Mouse (Mus musculus) testis, adult 2 months (tissue): Measurements from ENCODE around the gene Pml. TPM values are rescaled to one million over a fixed set of nuclear protein-coding genes. Genes with fewer than 3 reads are reported as not detected.
"Not testable (repeated sequence)": the region's sequence is repeated elsewhere in the genome, so short reads cannot be mapped to it uniquely, and the experiment has no call there.

Source experiments
- H3K27ac ChIP-seq: fragments of 200-500 bp; 2 replicates; pipeline ENCODE4 v1.5.1; 2012; ENCODE audit warnings: low read depth, low read length; ENCODE audit not compliant: control insufficient read depth, insufficient read depth
- H3K27me3 ChIP-seq: fragments of 200-500 bp; 2 replicates; pipeline ENCODE4 v1.6.1; 2012; ENCODE audit warnings: mild to moderate bottlenecking, low read length, moderate library complexity; ENCODE audit not compliant: control insufficient read depth, insufficient read depth
- H3K36me3 ChIP-seq: fragments of 200-500 bp; 2 replicates; pipeline ENCODE4 v1.6.1; 2012; ENCODE audit warnings: mild to moderate bottlenecking, low read length; ENCODE audit not compliant: control insufficient read depth, insufficient read depth
- H3K4me1 ChIP-seq: fragments of 200-500 bp; 2 replicates; pipeline ENCODE4 v1.6.1; 2012; ENCODE audit warnings: low read length; ENCODE audit not compliant: control insufficient read depth, insufficient read depth
- H3K4me3 ChIP-seq: fragments of 200-500 bp; 2 replicates; pipeline ENCODE4 v1.5.1; 2012; ENCODE audit warnings: low read depth, mild to moderate bottlenecking, low read length, moderate library complexity, mixed read lengths; ENCODE audit not compliant: control insufficient read depth
- CTCF ChIP-seq: fragments of 200-500 bp; IDR thresholded peaks from 2 replicates; pipeline ENCODE4 v1.5.1; 2012; ENCODE audit warnings: low read depth, mild to moderate bottlenecking, inconsistent platforms, low read length, moderate library complexity; ENCODE audit not compliant: control insufficient read depth, insufficient read depth, insufficient replicate concordance
- POLR2A ChIP-seq: fragments of 200-500 bp; IDR thresholded peaks from 2 replicates; pipeline ENCODE4 v1.6.1; 2012; ENCODE audit warnings: low read depth, mild to moderate bottlenecking, inconsistent platforms, low read length, moderate library complexity; ENCODE audit not compliant: control insufficient read depth
- polyA plus RNA-seq: library from polyadenylated mRNA; depleted of rRNA; stranded (reverse); fragments of >200 nt; gene quantifications from 2 replicates; pipeline ENCODE4 v1.2.3, GENCODE M21; 2012

Pml gene
- polyA plus RNA-seq, 1 experiment: 1.8 TPM

GRCm38 (mm10) chr9:58255704-58256685, 6.4 kb upstream of the Pml start:
- Histone ChIP-seq H3K27ac (no peak overlapping the region), H3K36me3 (no peaks in the 10 kb centered on the region), H3K27me3 (no peaks in the 10 kb centered on the region), H3K4me1 (peaks cover 14% of the 10 kb centered on the region), H3K4me3 (no peak overlapping the region)
- TF ChIP-seq POLR2A (no peak), CTCF (no peak)

GRCm38 (mm10) chr9:58255105-58255504, 5.5 kb upstream of the Pml start:
- Histone ChIP-seq H3K27ac (no peak overlapping the region), H3K4me3 (no peak overlapping the region), H3K36me3 (no peaks in the 10 kb centered on the region), H3K27me3 (no peaks in the 10 kb centered on the region), H3K4me1 (peaks cover 14% of the 10 kb centered on the region)
- no peak for TF ChIP-seq POLR2A
- TF ChIP-seq CTCF: no peak

DNA sequence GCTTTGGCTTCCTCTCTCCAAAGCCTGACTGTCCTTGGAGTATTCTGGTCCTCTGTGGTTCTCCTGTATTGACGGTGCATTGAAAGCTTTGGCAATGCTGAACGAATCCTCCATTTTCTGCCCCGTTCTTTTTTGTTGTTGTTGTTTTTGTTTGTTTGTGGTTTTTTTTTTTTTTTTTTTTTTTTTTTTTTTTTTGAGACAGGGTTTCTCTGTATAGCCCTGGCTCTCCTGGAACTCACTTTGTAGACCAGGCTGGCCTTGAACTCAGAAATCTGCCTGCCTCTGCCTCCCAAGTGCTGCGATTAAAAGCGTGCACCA, 4.2 kb upstream of the Pml start:
- peaks cover 14% of the 10 kb centered on the region for H3K4me1 ChIP-seq
- H3K27ac ChIP-seq: peak overlapping the region; percentile 54; the same call in 1 of the 2 replicates
- H3K4me3 ChIP-seq: peak overlapping the region; percentile 90
- not testable (repeated sequence) for H3K36me3 ChIP-seq, H3K27me3 ChIP-seq

- TF ChIP-seq CTCF: peak; percentile 90; the same call in 1 of the 2 replicates
- peak; percentile 73; the same call in 1 of the 2 replicates for TF ChIP-seq POLR2A
- no peaks in the 10 kb centered on the region for H3K36me3 ChIP-seq
- H3K4me1 ChIP-seq: peaks cover 12% of the 10 kb centered on the region
- no peaks in the 10 kb centered on the region; the same call in 1 of the 2 replicates for H3K27me3 ChIP-seq
- H3K27ac ChIP-seq: peak within 1 kb of the TSS; percentile 54; the same call in 1 of the 2 replicates
- H3K4me3 ChIP-seq: peak within 1 kb of the TSS; percentile 90
Measured at GRCm38 (mm10) chr9:58253033-58253804, 3.6 kb upstream of the Pml start, which contains the start of gene Stoml1. Stoml1 (plus strand) TSS chr9:58253164.

GRCm38 (mm10) chr9:58250730-58251129, 1.1 kb upstream of the Pml start:
- H3K36me3 ChIP-seq, H3K4me3 ChIP-seq, H3K27ac ChIP-seq, H3K27me3 ChIP-seq, H3K4me1 ChIP-seq: not testable (repeated sequence)

- H3K4me1 ChIP-seq: peaks cover 7% of the 10 kb centered on the region
- no peaks in the 10 kb centered on the region for H3K36me3 ChIP-seq
- H3K27ac ChIP-seq: no peak overlapping the region
- TF ChIP-seq POLR2A (no peak), CTCF (no peak)
- H3K4me3 ChIP-seq: no peak overlapping the region
- no peaks in the 10 kb centered on the region; the same call in 1 of the 2 replicates for H3K27me3 ChIP-seq
Measured at GRCm38 (mm10) chr9:58250322-58250721, 736 bp upstream of the Pml start.

DNA sequence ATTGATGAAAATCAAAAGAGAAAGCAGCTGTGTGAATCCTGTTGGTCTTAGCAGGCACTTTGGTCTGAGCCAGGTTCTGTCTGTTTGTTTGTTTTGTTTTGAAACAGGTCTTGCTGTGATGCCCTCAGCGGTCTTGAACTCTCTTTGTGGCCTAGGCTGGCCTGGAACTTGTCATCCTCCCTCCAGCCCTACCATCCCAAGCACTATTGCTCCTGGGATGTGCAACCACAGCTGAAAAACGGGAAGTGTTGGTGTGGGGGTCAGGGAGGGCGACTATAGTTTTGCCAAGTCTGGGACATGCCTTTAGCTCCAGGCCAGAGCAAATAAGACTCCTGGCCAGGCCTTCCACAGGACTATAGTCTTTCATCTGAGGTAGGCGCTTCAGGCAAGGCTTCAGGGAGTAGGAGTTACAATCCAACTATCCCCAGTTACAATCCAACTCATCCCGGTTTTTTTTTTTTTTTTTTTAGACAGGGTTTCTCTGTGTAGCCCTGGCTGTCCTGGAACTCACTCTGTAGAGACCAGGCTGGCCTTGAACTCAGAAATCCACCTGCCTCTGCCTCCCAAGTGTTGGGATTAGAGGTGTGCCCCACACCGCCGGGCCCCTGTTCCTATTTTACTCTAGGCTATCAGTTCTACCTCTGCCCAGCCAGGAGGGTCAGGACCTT, 706 bp downstream of the Pml start:
- Histone ChIP-seq H3K27me3 (no peaks in the 10 kb centered on the region; the same call in 1 of the 2 replicates), H3K36me3 (no peaks in the 10 kb centered on the region), H3K4me1 (peaks cover 7% of the 10 kb centered on the region), H3K27ac (peak overlapping the region; percentile 79; the same call in 1 of the 2 replicates), H3K4me3 (no peak overlapping the region)
- TF ChIP-seq POLR2A (no peak), CTCF (no peak)
